Mouse (Mus musculus) cerebellum, adult (tissue): ENCODE results near the gene Prr18.
A peak's percentile ranks its signal among the peaks of the same experiment; 100 is the strongest.

Experiments used
- ATAC-seq: cut with Nextera tagmentation; 2 replicates; pipeline ENCODE4 v1.9.2; 2017; ENCODE audit warnings: mild to moderate bottlenecking, moderate library complexity, mixed read lengths; ENCODE audit not compliant: insufficient number of reproducible peaks, low FRiP score, low TSS enrichment

Gene Prr18

DNA sequence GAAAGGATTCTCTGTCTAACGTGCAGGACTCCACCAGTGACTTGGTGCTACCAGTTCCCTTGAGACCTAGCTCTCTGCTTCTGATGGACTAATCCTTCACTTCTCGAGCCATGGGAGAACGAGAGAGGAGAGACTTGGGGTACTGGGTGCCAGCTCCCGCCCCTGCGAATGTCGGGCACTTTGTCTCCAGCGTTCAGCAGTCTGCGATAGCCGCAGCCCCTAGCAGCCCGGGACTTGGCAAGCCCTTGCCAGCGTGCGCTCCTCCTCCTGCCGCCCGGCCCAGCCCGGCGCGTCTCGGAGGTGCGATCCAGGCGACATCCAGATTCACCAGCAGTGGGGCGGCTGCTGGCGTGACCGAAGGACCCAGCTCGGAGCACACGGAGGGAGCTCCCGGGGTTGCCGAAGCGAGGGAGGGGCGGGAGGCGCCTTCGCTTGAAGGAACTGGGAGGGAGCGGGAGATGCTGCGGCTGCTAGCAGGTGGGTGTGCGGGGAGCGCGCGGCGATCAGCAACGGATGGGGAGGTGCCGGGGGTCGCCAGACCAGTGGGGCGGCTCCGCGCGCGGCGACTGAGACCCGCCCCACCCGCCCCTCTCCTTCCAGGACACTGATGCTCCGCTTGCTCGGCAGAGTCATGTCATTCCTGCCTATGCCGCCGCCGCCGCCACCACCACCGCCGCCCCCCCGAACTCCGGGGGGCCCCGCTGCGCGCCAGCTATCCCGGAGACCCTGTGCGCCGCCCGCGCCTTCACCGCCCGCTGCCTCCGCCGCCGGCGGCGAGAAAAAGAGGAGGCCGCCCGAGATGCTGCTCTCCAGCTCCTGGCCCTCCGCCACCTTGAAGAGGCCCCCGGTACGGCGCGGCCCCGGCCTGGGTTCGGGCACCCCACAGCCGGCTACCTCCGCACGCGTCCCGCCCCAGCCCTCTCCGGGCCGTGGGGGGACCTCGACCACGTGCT is 3.4 kb downstream of the Prr18 start:
- ATAC-seq = peak; percentile 80

DNA sequence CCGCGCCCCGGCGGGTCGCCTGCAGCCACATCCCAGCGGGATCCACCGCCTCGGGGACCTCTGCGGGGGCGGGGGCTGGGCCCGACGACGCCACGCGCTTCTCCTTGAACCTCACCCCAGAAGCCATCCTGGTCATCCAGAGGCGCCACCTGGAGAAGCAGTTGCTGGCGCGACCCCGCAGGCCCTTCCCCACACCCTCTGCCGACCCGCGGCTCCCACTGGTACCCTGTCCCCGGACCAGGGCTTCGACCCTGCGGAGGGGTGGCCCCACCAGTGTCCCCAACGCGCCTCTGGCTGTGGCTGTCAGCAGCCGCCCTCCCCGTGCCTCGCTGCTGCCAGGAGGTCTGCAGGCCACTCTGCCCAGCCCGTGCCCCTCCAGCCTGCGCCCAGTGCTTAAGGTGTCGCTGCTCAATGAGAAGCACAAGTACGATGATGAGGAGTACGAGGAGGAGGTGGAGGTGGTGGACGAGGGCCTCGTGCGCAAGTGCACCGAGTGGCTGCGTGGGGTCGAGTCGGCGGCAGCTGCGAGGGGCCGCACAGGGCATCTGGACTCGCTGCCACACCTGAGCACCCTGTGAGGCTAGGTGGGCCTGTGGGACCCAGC is 4.2 kb downstream of the Prr18 start:
- no peak for ATAC-seq

DNA sequence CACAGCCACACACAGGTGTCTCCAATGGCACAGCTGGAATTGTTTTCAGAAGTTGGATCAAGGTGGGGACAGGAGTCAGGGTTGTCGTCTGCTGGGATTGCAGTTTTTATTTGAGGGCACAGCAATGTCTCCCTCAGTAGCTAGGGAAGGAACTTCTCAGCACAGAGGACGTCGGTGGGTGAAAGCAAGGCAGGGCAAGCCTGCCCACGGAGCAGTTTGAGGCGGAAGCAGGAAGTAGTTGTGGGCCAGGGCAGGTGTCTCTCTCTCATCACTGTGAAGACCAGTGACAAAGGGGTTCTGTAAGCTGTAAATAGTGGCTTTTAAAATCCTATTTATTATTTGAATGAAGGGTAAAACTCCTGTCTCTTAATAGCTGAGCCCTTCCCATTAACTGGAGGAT is 5.4 kb downstream of the Prr18 start:
- no peak for ATAC-seq

DNA sequence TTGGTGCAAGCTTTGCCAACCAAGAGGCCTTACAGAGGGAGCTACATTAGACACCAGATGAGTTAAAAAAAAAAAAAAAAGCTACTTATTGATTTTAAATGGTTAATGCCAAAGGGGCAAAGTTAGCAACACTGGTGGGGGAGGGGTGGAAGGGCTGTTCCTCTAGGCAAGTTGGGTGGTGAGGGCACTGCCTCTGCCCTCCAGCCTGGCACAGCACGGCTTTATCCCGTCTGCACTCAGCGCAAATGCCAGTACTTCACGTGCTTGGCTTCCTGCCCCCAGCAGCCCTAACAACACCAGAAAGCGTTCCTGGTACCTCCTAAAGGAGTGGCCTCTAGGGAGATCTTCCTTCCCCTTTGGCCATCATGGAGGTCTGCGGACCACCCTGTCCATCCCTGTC is 6.2 kb downstream of the Prr18 start:
- ATAC-seq = no peak

DNA sequence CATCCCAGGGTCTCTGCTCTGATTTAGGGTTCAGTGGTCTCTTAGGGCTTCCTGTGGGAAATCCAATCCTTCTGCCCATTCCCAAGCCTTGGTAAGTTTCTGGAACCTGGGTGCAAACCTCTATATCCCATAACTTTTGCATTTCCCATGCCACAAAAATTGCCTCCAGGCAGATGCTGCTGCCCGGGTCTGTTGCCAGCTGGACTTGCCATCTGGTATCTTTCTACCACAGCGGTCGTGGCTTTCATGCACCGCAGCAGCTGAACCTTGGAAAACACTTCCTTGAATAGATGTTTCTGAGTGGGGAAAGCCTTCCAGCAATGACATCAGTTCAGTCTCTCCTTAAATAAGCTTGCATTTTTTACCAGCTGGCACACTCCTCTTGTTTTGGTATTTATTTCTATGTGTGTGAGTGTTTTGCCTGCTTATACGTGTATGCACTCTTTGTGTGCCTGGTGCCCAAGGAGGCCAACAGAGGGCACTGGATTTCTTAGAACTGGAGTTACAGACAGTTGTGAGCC is 10.6 kb downstream of the Prr18 start:
- no peak for ATAC-seq

DNA sequence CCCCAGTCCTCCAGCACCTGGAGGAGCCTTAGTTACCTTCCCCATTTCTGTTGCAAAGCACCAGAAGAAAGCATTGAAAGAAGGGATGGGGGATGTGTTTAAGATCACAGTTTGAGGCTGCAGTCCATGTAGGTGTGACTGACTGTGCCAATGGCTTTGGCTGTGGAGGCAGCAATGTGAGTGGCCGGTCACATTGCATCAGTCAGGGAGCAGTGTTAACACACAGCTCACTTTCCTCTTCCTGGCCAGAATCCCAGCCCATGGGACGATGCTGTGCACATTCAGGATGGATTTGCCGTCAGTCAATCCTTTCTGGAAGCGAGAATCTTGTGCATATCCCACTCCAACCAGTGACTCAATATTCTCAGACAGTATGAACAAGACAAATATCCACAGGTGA is 11.7 kb downstream of the Prr18 start:
- no peak for ATAC-seq

DNA sequence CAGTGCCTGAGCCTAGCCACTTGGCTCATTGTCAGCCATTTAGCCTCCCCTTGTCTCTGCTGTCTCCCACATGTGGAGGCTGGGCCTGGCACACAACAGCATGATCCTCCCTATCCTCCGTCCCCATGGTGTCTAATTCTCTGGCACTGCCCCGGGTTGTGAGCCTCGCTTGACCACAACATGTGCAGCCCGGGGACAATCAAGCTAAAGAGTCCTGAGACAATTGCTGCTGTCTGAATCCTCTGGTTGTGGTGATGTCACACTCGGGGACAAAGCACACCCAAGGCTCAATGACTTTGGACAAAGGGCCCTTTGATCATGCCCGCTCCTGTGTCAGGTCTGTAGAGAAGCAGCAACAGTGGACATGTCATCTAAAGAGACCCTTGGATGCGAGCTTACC is 13.8 kb downstream of the Prr18 start:
- ATAC-seq = no peak

DNA sequence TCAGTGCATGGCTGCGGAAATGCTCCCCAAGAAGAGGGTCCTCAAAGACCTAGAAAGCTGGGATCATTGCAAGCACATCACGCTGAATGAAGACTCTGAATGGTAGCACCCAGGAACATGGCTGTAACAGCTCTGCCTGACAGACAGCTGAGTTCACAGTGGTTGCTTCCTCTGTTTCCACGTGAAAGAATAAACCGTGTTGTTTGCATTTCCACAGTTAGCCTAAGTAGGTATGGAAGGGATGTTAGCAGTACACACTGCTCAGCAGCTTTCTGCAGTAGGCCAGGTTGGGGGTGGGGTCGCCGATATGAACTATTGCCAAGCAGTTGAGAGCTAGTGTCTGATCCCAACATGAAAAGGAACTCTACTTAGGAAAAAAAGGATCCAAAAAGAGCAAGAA is 18.4 kb downstream of the Prr18 start, which contains the start of gene T2:
Gene T2, plus strand, starts transcription at position 301 of the 400 bp plus-strand sequence.
- ATAC-seq = no peak

DNA sequence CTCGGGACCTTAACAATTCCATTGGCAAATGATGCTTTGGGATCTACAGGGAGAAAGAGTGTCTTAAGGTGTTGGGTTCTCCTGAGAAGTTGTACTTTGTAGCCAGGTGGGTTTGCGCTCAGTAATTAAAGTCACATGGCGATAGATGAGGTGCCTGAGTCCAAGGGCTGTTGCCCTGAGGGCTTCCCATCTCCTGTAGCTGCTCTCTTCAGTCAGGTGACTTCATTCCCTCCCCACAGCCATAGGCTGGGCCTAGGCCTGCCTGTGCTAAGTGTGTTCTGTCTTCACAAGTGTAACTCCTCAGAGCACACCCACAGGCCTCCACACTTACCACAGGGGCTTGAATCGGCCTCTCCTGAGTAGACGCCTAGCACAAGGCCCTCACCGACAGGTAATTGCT is 20.2 kb downstream of the Prr18 start:
- no peak for ATAC-seq

DNA sequence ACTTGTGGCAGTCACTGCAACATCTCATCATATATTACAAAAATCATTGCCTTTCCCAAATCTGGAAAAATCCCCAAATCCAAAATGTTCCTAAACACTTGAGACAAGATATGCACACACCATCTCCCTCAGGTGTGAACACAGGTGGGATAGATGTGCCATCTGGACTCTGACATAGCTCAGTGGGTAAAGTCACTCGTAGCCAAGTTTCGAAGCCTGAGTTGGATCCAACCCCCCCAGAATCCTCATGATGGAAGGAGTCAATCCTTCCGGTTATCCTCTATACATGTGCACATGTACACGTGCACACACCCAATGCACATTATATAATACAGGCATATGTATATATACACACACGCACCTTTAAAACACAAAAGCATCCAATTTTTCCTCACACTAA is 23.6 kb downstream of the Prr18 start:
- no peak for ATAC-seq

DNA sequence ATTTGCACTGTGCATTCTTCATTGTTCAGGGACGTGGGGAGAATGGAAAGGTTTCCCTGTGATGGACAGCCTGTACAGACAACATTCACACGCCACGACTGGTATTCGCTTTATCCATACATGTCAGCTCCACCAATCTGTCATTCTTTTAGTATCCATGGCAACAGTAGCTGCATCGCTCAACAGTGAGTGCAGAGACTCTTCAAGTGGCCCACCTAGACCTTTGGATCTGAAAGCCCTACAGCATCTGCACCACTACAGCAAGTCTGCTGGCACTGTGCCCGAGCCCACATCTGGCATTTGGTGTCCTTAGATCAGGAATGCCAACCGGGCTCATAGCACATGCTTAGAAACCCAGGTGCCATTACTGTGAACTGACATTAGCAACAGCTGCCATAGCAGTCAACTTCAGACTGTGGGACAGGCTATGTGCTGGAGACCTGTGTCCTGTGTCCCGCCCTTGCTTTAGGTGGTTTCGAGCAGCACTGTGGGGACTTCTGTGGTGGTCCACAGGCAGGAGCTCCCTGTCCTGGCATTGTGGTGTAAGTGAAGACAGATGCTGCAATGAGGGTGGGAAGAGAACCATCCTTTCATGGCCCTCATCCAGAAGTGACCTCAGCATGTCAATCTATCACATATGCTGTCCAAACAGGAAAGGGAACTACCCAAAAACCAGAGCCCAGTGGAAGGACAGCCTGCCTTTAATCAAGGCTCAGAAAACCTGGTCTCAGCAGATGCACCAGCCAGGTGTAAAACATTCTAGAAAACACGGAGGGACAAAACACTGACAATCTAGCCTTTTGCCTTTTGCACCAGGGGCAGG is 24.2 kb downstream of the Prr18 start:
- no peak for ATAC-seq

DNA sequence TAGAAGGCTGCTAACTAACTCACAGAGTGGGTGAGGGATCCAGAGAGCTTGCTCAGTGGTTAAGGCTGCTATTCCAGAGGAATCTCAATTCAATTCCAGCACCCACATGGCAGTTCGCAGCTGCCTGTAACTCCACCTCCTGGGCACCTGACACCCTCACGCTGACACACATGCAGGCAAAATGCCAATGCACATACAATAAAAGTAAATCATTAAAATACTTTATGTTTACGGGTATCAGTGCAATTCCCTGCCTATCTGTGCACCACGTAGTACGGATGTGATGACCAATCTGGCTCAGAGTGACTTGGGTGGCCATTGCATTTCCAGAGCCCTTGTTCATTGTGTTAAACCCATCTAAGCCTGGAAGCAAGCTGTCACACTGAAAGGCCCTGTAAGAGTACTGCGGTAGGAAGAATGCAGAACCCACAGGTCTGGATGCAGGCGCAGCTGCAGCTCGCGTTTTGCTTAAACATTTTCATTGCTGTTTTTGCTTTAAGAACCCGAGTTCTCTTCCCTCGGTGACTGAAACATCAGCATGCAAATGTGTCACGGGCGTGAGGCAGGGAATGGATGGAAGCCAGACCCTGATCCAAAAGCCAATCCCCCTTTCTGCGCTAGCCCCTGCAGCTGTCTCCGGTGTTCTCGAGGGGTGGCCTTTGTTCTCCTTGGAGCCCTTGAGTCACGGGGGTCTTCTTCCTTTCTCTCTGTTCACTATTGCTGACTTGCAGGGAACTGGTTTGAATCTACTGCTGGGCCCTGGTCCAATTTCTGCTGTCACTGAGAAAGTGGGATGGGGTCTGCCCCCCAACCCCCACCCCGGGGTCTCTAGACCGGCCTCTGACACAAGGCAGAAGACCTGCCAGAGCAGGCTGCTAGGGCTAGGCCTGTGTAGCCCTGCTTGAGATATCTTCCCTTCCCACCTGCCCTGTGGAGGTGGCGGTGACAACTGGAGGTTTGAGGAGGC is 30.5 kb downstream of the Prr18 start:
- no peak for ATAC-seq

DNA sequence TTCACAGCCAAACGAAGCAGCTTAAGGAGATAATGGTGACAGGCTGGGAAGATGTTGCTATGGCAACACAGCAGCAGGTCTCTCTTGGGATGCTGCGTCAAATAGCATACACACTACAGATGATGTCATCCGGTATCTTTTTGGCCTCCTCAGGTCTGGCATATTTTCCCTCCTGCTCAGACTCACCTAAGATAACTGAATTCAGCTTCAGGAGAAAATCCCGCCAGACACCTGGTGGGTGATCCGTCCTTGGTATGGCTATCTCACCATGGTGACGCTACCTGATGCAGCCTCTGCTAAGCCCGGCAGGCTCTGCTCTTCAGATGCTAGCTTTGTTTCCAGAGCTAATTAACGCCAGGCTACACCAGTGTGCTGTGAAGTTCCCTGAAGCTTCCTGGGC is 31.3 kb downstream of the Prr18 start:
- 0 out of 2 replicates have a peak, but pooled peaks have one; percentile 39 for ATAC-seq

DNA sequence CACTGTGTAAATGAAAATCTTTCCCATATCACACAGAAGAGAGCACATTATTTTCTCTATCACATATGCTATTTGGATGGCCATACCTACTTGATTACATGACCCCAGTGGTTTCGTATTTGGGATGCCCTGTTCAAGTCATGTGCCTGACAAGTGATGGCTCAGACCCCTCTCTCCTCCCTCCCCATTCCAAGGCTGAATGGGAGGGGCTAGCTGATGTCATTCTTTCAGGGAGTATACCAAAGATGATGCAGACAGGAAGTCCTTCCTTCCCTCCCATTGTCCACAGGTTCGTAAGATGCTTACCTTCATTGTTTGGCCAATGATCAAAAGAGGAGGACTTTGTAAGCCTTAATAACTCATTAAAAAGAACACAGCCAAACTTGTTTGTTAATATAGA is 31.9 kb downstream of the Prr18 start:
- ATAC-seq = no peak

DNA sequence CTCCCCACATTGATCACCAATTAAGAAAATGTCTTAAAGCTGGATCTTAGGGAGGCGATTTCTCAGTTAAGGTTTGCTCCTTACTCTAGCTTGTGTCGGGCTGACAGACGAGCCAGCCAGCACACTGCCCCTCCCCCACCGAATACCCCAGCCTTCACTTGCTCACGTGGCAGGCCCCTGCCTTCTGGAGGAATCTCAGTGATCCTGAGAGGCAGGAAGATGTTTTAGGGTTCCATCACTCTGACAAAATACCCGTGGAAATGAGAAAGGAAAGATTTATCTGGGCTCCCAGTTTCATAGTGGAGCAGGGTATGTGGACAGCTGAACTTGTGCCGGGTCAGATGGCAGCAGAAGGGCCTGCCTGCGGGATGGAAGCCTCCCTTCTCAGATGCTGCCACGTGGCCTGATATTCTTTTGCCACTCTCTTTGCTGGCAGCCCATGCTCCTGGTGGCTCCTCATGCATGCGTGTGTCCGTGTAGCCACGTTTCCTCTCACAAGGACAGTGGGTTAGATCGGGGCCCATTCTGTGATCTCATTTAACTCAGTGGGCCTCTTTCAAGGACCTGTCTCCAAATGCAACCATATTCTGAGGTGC is 33.5 kb downstream of the Prr18 start:
- ATAC-seq = no peak

DNA sequence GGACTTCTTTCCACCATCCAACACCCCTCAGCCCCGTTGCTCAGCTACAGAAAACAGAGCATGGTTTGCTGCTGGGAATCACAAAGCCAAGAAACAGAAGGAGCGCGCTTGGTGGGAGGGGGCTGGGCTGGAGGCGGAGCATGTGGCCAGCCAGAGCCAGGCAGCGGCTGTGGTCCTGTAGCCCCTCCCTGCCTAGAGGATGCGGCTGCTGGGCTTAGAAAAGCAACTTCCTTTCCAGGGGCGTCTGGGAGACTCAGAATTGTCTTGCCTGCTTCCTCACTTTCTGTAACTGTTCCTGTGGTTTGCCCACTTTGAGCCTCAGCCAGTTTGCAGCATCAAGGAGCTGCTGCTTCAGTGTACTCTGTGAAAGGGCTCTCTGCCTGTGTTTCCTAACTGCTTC is 34.6 kb downstream of the Prr18 start:
- ATAC-seq = no peak

DNA sequence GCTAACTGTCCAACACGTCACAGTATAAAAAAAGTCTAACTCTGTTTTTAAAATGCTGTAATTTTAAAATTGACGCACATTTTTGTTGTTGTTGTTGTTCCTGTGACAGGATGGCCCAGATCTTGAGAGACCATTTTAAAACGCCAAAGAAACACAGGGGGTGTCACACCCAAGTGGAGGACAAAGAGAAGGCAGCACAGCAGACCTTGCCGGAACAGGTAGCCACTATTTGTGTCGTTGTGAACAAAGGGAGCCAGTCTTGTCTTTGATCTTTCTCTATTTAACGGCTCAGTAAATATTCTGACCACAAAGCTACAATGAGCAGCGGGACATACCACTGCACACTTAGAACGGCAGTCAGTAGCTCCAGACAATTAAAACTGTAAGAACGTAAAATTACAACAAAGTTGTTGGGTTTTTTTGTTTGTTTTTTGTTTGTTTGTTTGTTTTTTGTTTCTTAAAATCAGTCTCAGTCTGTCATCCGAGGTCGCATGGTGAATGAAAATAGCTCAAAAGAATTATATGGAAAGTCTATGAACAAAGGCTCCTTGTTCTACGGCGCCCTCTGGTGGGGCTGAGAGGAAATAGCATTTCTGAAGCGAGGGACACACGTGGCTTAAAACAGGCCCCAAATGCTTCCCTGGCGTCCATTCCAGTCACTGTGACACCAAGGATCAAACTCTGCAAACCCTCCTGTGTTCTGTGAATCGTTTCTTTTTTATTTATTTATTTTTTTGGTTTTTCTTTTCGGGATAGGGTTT is 35.2 kb downstream of the Prr18 start:
- no peak; the same call in 1 of the 2 replicates for ATAC-seq

DNA sequence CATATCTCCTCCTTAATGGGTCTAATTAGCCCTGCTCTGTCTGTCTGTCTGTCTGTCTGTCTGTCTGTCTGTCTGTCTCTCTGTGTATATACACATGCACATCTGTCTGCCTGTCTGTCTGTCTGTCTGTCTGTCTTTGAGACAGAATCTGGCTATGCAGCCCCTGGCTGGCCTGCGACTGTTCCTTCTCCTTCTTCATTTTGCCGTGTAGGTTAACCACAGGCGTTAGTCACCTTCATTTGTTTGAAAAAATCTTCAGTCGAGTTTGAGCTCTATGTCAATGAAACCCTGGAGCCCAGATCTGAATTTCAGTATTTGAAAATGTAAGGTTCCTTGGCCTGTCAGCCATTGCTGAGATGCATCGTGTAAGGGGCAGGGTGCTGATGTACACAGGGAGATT is 40.0 kb downstream of the Prr18 start:
- ATAC-seq = no peak
